Mouse (Mus musculus) heart, postnatal 0 days (tissue): ENCODE results near the gene Xab2. TPM values are rescaled to one million over a fixed set of nuclear protein-coding genes. Genes with fewer than 3 reads are reported as not detected.

Experiments used
- ATAC-seq: fragments of 200-750 bp; cut with Nextera tagmentation; 2 replicates; pipeline ENCODE4 v1.8.0; 2017; ENCODE audit warnings: low read depth, moderate number of reproducible peaks, moderate library complexity; ENCODE audit not compliant: insufficient read depth
- DNase-seq: peaks from one replicate; pipeline ENCODE4 v3.0.0-alpha.2; 2016; ENCODE audit warnings: low spot score
- H3K27ac ChIP-seq: fragments of 300-500 bp; sonication (generic); 2 replicates; pipeline ENCODE4 v1.5.1; 2014; ENCODE audit warnings: low read depth, mild to moderate bottlenecking
- H3K27me3 ChIP-seq: fragments of 300-500 bp; sonication (generic); 2 replicates; pipeline ENCODE4 v1.6.1; 2014; ENCODE audit warnings: low read length, mixed read lengths; ENCODE audit not compliant: control insufficient read depth, insufficient read depth
- H3K36me3 ChIP-seq: fragments of 300-500 bp; sonication (generic); replicated peaks from 2 replicates; pipeline ENCODE4 v1.6.1; 2014; ENCODE audit warnings: low read length, mixed read lengths; ENCODE audit not compliant: control insufficient read depth, insufficient read depth
- H3K4me1 ChIP-seq: fragments of 300-500 bp; sonication (generic); 2 replicates; pipeline ENCODE4 v1.6.1; 2014; ENCODE audit warnings: antibody characterized with exemption; ENCODE audit not compliant: control insufficient read depth, insufficient read depth
- H3K4me2 ChIP-seq: fragments of 300-500 bp; sonication (generic); 2 replicates; pipeline ENCODE4 v1.6.1; 2014; ENCODE audit warnings: low read depth, mild to moderate bottlenecking, low read length, moderate library complexity
- H3K4me3 ChIP-seq: fragments of 300-500 bp; sonication (generic); 2 replicates; pipeline ENCODE4 v1.5.1; 2014; ENCODE audit warnings: low read depth, low read length
- H3K9ac ChIP-seq: fragments of 300-500 bp; sonication (generic); replicated peaks from 2 replicates; pipeline ENCODE4 v1.6.1; 2014; ENCODE audit warnings: low read depth, low read length, mixed read lengths
- H3K9me3 ChIP-seq: fragments of 300-500 bp; sonication (generic); replicated peaks from 2 replicates; pipeline ENCODE4 v1.6.1; 2016; ENCODE audit warnings: low read length; ENCODE audit not compliant: control insufficient read depth
- CTCF ChIP-seq: IDR thresholded peaks from 2 replicates; pipeline ENCODE4 v1.5.1; 2016; ENCODE audit warnings: antibody characterized with exemption, control low read depth, low read depth
- EP300 ChIP-seq: IDR thresholded peaks from 2 replicates; pipeline ENCODE4 v1.6.1; 2016; ENCODE audit warnings: antibody characterized with exemption, low read depth
- WGBS: fragments of 180-500 bp; shearing (Covaris S2); extraction: QIAGEN DNeasy Blood & Tissue Kit; methylation state at CpG from one replicate; pipeline ENCODE4 v1.1.7; 2014; 5-methylcytosine and 5-hydroxymethylcytosine counted together
- polyA plus RNA-seq: library from polyadenylated mRNA; unstranded; fragments of >200 nt; fragmentation: Nextera tagmentation; extraction: Ambion mirVana; gene quantifications from 2 replicates; pipeline ENCODE4 v1.2.1, GENCODE M21; 2015
- total RNA-seq: library from RNA; depleted of rRNA; stranded (reverse); fragments of >200 nt; gene quantifications from 2 replicates; pipeline ENCODE4 v1.2.3, GENCODE M21; 2014; ENCODE audit warnings: low replicate concordance

Xab2 gene
- total and polyA plus RNA-seq, 2 experiments from 2014 or later = 20.0 to 27.0 TPM

GRCm38 (mm10) chr8:3630647-3631477 is 9.7 kb upstream of the Xab2 start, which contains the start of gene Stxbp2:
Gene Stxbp2, plus strand, starts transcription at chr8:3630955.
- no peaks in the 10 kb centered on the region for H3K27me3 ChIP-seq
- H3K4me3 ChIP-seq = peak within 1 kb of the TSS; percentile 55
- WGBS = 3% methylated on average over 47 of the region's 47 CpGs
- H3K4me2 ChIP-seq = peak within 1 kb of the TSS; percentile 76
- TF ChIP-seq CTCF (no peak), EP300 (no peak)
- H3K27ac ChIP-seq = no peak within 1 kb of the TSS
- H3K9ac ChIP-seq = peak within 1 kb of the TSS; percentile 56
- H3K9me3 ChIP-seq = no peaks in the 10 kb centered on the region
- H3K36me3 ChIP-seq = no peaks in the 10 kb centered on the region
- H3K4me1 ChIP-seq = 0 out of 2 replicates have a peak, but pooled peaks cover 7% of the 10 kb centered on the region
- peak; percentile 84 for ATAC-seq
- peak; percentile 25 for DNase-seq

- Histone ChIP-seq H3K36me3 (no peaks in the 10 kb centered on the region), H3K9me3 (no peaks in the 10 kb centered on the region), H3K4me1 (0 out of 2 replicates have a peak, but pooled peaks cover 7% of the 10 kb centered on the region), H3K4me2 (no peak overlapping the region), H3K27ac (no peak overlapping the region), H3K27me3 (no peaks in the 10 kb centered on the region), H3K9ac (no peak overlapping the region), H3K4me3 (no peak overlapping the region)
- WGBS = 27% methylated on average over 5 of the region's 5 CpGs
- TF ChIP-seq EP300 = no peak
- peak; percentile 58 for TF ChIP-seq CTCF
- ATAC-seq (no peak), DNase-seq (peak; percentile 32)
Measured at GRCm38 (mm10) chr8:3628014-3628413, 6.9 kb upstream of the Xab2 start.

- Histone ChIP-seq H3K4me3 (no peak overlapping the region), H3K36me3 (no peaks in the 10 kb centered on the region), H3K27ac (no peak overlapping the region), H3K27me3 (no peaks in the 10 kb centered on the region), H3K4me1 (0 out of 2 replicates have a peak, but pooled peaks cover 8% of the 10 kb centered on the region), H3K9ac (no peak overlapping the region), H3K4me2 (no peak overlapping the region), H3K9me3 (no peaks in the 10 kb centered on the region)
- ATAC-seq = no peak
- TF ChIP-seq EP300 = no peak
- no peak for TF ChIP-seq CTCF
- WGBS = 49% methylated on average over 5 of the region's 5 CpGs
- no peak for DNase-seq
Measured at GRCm38 (mm10) chr8:3626971-3627370, 5.9 kb upstream of the Xab2 start.

GRCm38 (mm10) chr8:3625445-3625844 is 4.3 kb upstream of the Xab2 start, which contains the start of gene Pcp2:
Gene Pcp2, minus strand, starts transcription at chr8:3625545.
- no peak for ATAC-seq
- Histone ChIP-seq H3K9ac (no peak within 1 kb of the TSS), H3K4me3 (no peak within 1 kb of the TSS), H3K27ac (no peak within 1 kb of the TSS), H3K9me3 (no peaks in the 10 kb centered on the region), H3K4me1 (peaks cover 6% of the 10 kb centered on the region), H3K36me3 (no peaks in the 10 kb centered on the region), H3K27me3 (no peaks in the 10 kb centered on the region), H3K4me2 (no peak within 1 kb of the TSS)
- DNase-seq = no peak
- 42% methylated on average over 1 of the region's 1 CpGs for WGBS
- TF ChIP-seq EP300 (no peak), CTCF (no peak)

- peak overlapping the region; percentile 93 for H3K4me2 ChIP-seq
- no peak for DNase-seq
- H3K4me1 ChIP-seq = peaks cover 12% of the 10 kb centered on the region
- no peak overlapping the region for H3K9ac ChIP-seq
- H3K4me3 ChIP-seq = peak overlapping the region; percentile 74; the same call in 1 of the 2 replicates
- peaks cover 14% of the 10 kb centered on the region for H3K36me3 ChIP-seq
- no peak for TF ChIP-seq CTCF
- no peak for TF ChIP-seq EP300
- no peak for ATAC-seq
- no peak overlapping the region for H3K27ac ChIP-seq
- no peaks in the 10 kb centered on the region for H3K27me3 ChIP-seq
- 71% methylated on average over 8 of the region's 8 CpGs for WGBS
- no peaks in the 10 kb centered on the region for H3K9me3 ChIP-seq
Measured at GRCm38 (mm10) chr8:3622119-3622518, 1.0 kb upstream of the Xab2 start.
